Mouse (Mus musculus): ENCODE data around the gene Shc1. TPM values are rescaled to one million over a fixed set of nuclear protein-coding genes. Genes with fewer than 3 reads are reported as not detected.

Gene Shc1
- 69.1 TPM for polyA plus RNA-seq (2017; shearing (Covaris generic))

DNA sequence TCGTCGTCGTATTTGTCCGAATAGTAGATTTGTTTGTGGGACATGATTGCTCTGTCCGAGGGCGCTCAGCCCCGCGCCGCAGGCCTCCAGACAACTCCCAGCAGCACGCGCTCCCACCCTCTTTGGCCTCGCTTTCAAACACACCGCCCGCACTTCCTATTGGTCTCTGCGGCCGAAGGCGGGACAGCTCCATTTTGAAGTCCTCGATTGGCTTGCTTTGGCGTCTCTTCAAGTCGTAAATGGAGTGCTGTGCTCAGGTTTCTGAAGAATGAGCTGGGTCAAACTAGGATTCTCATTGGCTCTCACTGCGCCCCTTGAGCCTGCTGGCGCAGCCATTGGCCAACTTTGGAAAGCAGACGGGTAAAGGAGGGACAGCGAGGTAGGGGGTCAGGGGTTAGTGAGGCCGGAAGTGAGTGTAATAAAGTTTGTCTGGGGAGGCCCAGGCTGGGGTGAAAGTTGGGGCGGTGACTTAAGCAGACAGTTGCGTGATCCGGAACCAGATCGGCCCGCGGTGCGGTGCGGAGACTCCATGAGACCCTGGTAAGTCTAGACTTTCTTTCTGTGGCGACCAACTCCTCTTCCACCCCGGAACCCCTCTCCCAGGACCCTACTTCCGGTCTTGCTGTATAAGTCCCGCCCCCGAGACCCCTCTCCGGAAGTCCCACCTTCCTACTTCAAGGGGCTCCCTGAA lies at the start of gene Shc1, which contains the start of gene Cks1b:
Gene Shc1, plus strand, starts transcription at position 274 of the 691 bp plus-strand sequence.
Gene Cks1b, minus strand, starts transcription at position 214 of the 691 bp plus-strand sequence.

DNA sequence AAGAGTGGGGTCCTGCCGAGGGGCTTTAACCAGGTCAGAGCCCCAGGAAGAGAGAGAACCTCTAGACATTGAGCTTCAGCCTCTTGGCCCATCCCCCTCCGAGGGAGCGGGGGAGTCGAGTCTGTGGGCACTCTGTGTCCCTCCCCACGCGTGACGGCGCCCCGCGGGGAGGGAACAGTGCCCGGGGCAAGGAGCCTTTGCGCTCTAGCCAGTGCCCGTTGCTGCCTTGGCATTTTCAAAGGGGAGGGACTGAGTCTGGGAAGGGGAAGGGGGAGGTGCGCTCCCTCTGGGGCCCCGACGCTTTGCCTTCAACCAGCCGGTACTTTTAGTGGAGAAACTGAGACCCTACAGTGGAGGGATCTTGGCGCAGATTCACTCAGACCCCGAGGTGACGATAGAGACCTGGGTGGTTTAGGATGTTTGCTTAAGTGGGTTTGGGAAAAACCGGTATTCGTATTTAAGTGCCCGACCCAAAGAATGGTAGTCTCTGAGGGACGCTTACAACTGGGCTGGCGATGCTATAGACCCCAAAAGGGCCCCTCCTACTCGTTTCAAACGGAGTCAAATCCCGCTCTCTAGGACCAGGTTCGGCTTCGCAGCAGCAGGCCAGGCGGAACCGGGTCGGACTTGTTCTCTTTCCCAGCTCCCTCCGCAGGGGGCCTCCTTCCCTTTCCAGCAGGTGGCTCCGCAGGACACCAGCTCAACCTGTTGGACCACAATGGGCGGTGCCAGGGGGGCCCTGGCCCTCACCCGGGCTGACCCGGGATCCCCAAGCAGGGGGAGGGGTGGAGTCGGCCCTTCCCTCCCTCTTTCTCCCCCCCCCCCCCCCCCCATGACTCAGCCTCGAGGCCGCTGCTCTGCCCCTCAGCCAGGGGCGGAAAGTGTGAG lies 24.0 kb upstream of the Shc1 start, which contains the start of gene Zbtb7b:
Gene Zbtb7b, minus strand, starts transcription at position 771 of the 888 bp plus-strand sequence.

DNA sequence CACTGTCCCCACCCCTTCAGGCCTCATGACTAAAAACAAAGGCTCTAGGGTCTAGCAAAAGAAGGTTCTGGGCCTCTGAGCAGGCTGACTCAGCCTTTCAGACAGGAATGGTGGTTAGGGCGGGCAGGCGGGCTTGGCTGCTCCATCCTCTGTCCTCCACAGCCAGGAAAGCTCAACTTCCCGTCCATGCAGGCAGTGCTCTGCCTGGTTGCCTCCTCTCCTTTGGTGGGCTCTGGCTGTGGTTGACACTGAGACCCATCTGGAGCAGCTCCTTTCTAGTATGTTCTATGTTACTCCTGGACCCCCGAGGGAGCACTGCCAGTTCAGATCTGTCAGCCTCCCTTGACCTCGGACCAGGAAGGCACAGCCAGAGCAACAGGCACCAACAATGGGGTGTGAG lies 15.6 kb upstream of the Shc1 start, which contains the start of gene Lenep:
Gene Lenep, minus strand, starts transcription at position 101 of the 400 bp plus-strand sequence.

DNA sequence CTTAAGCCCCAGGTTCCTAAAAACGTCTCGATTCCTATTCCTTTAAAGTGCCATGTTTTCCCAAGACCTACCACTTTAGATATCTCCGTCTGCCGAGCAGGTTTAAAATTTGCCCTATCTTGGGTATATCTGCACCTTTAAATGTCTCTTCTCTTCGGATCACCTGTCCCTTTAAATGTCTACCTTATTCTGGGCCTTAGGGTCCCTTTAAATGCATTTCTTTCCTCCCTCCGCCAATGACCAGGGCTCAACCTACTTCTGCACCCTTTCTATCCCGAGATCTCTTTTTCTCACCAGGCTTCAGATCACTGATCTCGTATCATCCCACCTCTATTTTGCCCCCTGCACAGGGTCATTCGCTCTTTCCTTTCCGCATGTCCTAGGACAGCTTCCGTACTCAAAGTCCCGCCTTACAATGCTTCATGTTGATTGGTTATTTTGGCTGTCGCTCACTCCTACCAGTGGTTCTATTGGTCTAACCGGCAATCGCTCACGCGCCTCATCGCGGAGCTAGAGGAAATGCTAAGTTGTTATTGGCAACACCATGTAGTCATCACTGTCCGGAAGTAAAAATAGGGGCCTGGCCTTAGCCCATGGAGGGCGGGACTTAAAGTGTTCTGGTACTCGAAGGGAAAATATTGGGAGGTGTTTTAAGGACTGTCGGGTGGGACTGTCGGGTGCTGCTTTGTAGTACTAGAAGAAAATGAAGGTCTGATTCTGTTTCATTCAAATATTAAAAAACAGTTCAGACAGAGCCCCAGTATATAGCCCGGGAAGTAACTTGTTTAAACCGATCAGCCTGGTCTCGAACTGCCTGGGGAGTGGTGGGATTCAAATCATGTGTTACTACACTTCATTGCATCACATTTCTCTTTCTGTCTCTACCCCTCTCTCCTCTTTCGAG lies 6.5 kb upstream of the Shc1 start, which contains the start of gene Flad1:
Gene Flad1, minus strand, starts transcription at position 381 of the 904 bp plus-strand sequence.

DNA sequence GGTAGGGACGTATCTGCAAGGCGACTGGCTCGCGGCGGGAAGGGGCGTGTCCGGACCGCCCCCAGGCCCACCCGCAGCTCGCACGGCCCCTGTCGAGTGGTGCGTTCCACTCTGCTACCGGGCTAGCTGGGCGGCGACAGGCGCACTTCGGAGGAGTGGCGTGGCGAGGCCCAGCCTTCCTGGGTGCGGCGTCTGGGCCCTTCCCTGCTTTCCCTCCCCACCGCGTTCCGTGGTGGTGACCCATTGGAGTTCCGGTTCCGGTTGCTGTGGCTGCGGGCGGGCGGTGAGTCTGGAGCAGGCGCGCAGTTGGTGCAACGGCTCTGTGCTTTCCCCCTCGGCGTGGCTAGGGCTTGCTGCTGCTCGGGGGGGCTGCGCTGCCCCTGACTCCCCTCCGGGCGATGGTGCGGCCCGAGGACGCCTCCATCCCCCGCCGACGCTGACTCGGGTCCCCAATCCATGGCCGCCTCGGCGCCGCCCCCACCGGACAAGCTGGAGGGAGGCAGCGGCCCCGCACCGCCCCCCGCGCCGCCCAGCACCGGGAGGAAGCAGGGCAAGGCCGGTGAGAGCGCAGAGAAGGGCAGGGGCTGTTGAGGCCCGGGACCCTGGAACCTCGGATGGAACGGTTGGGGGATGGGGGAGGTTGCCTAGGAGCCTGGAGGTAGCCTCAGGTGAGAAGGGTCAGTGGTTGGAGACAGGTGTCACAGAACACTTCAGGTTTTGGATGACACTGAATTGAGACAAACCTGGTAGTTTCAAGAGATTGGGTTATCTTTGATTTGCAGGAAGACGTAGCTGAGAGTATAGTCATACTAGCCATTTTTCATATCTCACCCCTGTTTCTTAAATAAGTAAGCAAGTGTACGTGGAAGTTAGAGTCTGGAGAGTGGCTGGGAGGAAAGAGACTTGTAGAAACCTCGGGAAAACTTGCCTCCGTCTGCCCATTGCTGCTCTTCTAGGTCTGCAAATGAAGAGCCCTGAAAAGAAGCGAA lies 12.2 kb downstream of the Shc1 start, which contains the start of gene Pygo2:
Gene Pygo2, plus strand, starts transcription at position 44 of the 989 bp plus-strand sequence.

DNA sequence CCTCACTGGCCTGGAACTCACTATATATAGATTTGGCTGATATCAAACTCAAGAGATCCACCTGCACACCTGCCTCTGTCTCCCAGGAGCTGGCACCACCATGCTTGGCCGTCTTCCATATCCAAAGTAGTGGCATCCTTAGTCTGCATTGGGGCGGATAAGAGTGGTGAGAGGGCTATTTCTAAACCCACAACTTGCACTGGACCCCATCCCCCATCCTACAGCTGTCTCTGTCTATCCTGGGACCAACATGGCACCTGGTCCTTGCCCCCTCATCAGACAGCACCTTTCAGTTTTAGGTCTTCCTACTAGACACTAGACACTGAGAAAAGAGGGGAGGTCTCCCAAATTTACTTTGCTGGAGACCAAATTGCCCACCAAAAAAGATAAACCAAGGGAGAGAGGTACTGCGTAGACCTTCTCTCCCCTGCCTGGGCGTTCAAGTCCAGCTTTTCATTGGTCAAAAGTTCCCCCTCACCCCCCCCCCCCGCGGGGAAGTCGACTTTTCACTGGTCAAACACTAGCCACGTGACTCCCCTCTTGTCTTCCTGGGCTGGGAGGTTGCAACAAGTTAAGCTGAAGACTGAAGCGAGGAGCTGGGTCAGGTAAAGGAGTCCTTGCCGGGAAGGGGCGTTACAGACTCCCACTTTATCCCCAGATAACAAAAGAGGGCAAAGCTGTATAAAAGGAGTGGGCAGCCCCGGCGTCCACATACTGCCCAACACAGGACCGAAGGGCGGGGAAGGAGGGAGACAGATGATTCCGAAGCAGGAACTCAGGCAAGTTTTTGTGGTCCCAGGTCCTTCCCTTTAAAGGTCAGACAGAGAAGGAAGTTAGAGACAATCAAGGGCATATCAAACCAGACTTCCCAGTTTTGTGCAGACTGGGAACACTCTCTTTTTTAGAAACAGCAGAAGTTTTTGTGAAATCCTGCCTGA lies 18.2 kb downstream of the Shc1 start, which contains the start of gene Pbxip1:
Gene Pbxip1, plus strand, starts transcription at position 531 of the 938 bp plus-strand sequence.

DNA sequence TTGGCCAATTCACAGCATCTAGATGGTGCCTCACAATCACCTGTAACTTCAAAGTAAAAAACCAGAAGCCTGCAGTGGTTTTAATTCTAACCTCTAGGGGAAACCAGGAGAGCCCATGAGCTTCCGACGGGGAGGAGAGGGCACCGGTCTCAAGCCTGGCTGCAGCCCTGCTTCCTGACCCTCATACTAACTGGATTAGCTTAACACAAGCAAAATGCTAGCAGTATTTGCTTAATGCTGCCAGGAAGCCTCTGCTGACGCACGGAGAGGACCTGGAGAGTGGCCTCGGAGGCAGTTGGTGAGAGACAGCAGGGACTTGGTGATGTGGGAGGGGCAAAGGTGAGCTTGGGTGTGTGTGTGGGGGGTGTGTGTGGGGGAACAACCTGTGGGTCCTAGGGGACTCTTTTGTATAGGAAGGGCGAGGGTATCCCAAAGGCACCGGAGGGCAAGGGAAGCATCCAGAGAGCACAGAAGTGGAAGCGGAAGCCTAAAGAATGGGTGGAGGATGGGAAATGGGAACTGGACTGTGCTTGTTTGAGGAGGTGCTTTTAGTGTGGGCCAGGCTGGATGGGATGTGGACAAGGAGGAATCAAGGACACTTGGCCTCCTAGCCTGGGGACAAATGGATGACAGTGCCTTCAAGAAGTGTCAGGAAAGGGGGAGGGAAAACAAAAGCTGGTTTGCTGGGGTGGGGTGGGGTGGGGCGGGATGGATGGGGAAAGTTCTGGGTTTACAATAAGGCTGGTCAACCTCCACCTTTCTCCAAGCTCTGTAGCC lies 36.3 kb downstream of the Shc1 start, which contains the start of gene Pmvk:
Gene Pmvk, plus strand, starts transcription at position 141 of the 777 bp plus-strand sequence.

Other genes with a start within 250 kb of the Shc1 start
- gene Scamp3, start 241.0 kb upstream of the Shc1 start, polyA plus RNA-seq (2017; shearing (Covaris generic)), result 232 TPM
- gene Fam189b, start 235.3 kb upstream of the Shc1 start, polyA plus RNA-seq (2017; shearing (Covaris generic)), result 94.4 TPM
- gene Gba, start 215.5 kb upstream of the Shc1 start, polyA plus RNA-seq (2017; shearing (Covaris generic)), result 79.2 TPM
- 1.6 TPM for gene Thbs3, start 203.3 kb upstream of the Shc1 start, polyA plus RNA-seq (2017; shearing (Covaris generic))
- 87.7 TPM for gene Mtx1, start 191.4 kb upstream of the Shc1 start, polyA plus RNA-seq (2017; shearing (Covaris generic))
- 7.2 TPM for gene Muc1, start 189.4 kb upstream of the Shc1 start, polyA plus RNA-seq (2017; shearing (Covaris generic))
- 192 TPM for gene Krtcap2, start 172.5 kb upstream of the Shc1 start, polyA plus RNA-seq (2017; shearing (Covaris generic))
- gene Trim46, start 172.1 kb upstream of the Shc1 start, polyA plus RNA-seq (2017; shearing (Covaris generic)), result 2.7 TPM
- gene Dpm3, start 159.1 kb upstream of the Shc1 start, polyA plus RNA-seq (2017; shearing (Covaris generic)), result 74.3 TPM
- 132 TPM for gene Slc50a1, start 147.9 kb upstream of the Shc1 start, polyA plus RNA-seq (2017; shearing (Covaris generic))
- 0.26 TPM for gene Efna1, start 137.3 kb upstream of the Shc1 start, polyA plus RNA-seq (2017; shearing (Covaris generic))
- gene Efna3, start 95.5 kb upstream of the Shc1 start, polyA plus RNA-seq (2017; shearing (Covaris generic)), result not detected
- not detected for gene Efna4, start 80.4 kb upstream of the Shc1 start, polyA plus RNA-seq (2017; shearing (Covaris generic))
- 21.7 TPM for gene Adam15, start 68.4 kb upstream of the Shc1 start, polyA plus RNA-seq (2017; shearing (Covaris generic))
- not detected for gene Dcst2, start 56.5 kb upstream of the Shc1 start, polyA plus RNA-seq (2017; shearing (Covaris generic))
- 0.37 TPM for gene Dcst1, start 53.2 kb upstream of the Shc1 start, polyA plus RNA-seq (2017; shearing (Covaris generic))
- gene Zbtb7b, start 23.7 kb upstream of the Shc1 start, polyA plus RNA-seq (2017; shearing (Covaris generic)), result 17.3 TPM
- gene Lenep, start 15.7 kb upstream of the Shc1 start, polyA plus RNA-seq (2017; shearing (Covaris generic)), result not detected
- 27.4 TPM for gene Flad1, start 6.6 kb upstream of the Shc1 start, polyA plus RNA-seq (2017; shearing (Covaris generic))
- gene Cks1b, start 60 bp upstream of the Shc1 start, polyA plus RNA-seq (2017; shearing (Covaris generic)), result 10.5 TPM
- gene Pygo2, start 11.8 kb downstream of the Shc1 start, polyA plus RNA-seq (2017; shearing (Covaris generic)), result 37.8 TPM
- gene Pbxip1, start 18.3 kb downstream of the Shc1 start, polyA plus RNA-seq (2017; shearing (Covaris generic)), result 100 TPM
- gene Pmvk, start 36.1 kb downstream of the Shc1 start, polyA plus RNA-seq (2017; shearing (Covaris generic)), result 14.1 TPM
- not detected for gene Kcnn3, start 101.7 kb downstream of the Shc1 start, polyA plus RNA-seq (2017; shearing (Covaris generic))

Measured in effector memory CD4-positive, alpha-beta T cell, adult 5 months (primary cell).